Mouse (Mus musculus) heart, adult 2 months (tissue): Measurements from ENCODE around the gene Bub1b. TPM values are rescaled to one million over a fixed set of nuclear protein-coding genes. Genes with fewer than 3 reads are reported as not detected.

ENCODE experiments used
- DNase-seq, 2 experiments: peaks; one replicate each; pipeline ENCODE4 v3.0.0; 2021
- H3K27ac ChIP-seq: fragments of 200-600 bp; 2 replicates; pipeline ENCODE4 v1.8.1; 2022
- H3K27me3 ChIP-seq: fragments of 200-500 bp; 2 replicates; pipeline ENCODE4 v1.6.1; 2012; ENCODE audit warnings: mild to moderate bottlenecking, low read length, inconsistent platforms, mixed read lengths; ENCODE audit not compliant: control insufficient read depth, insufficient read depth
- H3K36me3 ChIP-seq: fragments of 200-500 bp; 2 replicates; pipeline ENCODE4 v1.6.1; 2012; ENCODE audit warnings: low read length, inconsistent platforms; ENCODE audit not compliant: control insufficient read depth, insufficient read depth
- H3K4me1 ChIP-seq: fragments of 200-500 bp; 2 replicates; pipeline ENCODE4 v1.6.1; 2011; ENCODE audit warnings: low read length; ENCODE audit not compliant: control insufficient read depth, insufficient read depth
- H3K4me3 ChIP-seq: fragments of 200-600 bp; 2 replicates; pipeline ENCODE4 v1.8.1; 2022
- H3K79me2 ChIP-seq: fragments of 200-500 bp; replicated peaks from 2 replicates; pipeline ENCODE4 v1.6.1; 2012; ENCODE audit warnings: mild to moderate bottlenecking, inconsistent platforms, low read length, moderate library complexity, mixed read lengths; ENCODE audit not compliant: control insufficient read depth, insufficient read depth
- H3K9ac ChIP-seq: fragments of 200-500 bp; 2 replicates; pipeline ENCODE4 v1.6.1; 2012; ENCODE audit warnings: low read depth, mild to moderate bottlenecking, control low read depth, inconsistent platforms, low read length, mixed read lengths
- CTCF ChIP-seq: fragments of 200-600 bp; IDR thresholded peaks from 2 replicates; pipeline ENCODE4 v1.8.1; 2022; ENCODE audit warnings: antibody characterized with exemption, mild to moderate bottlenecking, moderate library complexity
- EP300 ChIP-seq: fragments of 200-500 bp; IDR thresholded peaks from 2 replicates; pipeline ENCODE4 v1.6.1; 2011; ENCODE audit warnings: low read depth, low read length, control low read depth; ENCODE audit not compliant: insufficient read depth
- POLR2A ChIP-seq: fragments of 200-500 bp; IDR thresholded peaks from 2 replicates; pipeline ENCODE4 v1.6.1; 2011; ENCODE audit warnings: mild to moderate bottlenecking, low read depth, low read length, control low read depth; ENCODE audit not compliant: insufficient read depth
- WGBS: fragments of 180-500 bp; shearing (Covaris S2); methylation state at CpG from one replicate; pipeline ENCODE4 v1.1.7; 2018; 5-methylcytosine and 5-hydroxymethylcytosine counted together
- intact Hi-C: fragments of 180-260 bp; cut with DNase I; formaldehyde crosslinking; loops from one replicate; pipeline ENCODE4 v1.15.1; 2025
- long read RNA-seq: library from polyadenylated mRNA; stranded (forward); transcript quantifications from one replicate; pipeline ENCODE4 v2.0.0, GENCODE M21; 2021
- polyA plus RNA-seq: library from polyadenylated mRNA; depleted of rRNA; stranded (reverse); fragments of >200 nt; gene quantifications from 2 replicates; pipeline ENCODE4 v1.2.3, GENCODE M21; 2012; rRNA removed
- total RNA-seq, 2 experiments: library from RNA; stranded (reverse); gene quantifications; 2 replicates each; pipeline ENCODE4 v1.2.3; 2021

Bub1b gene
- 1 to 10 TPM in 1 of 2 experiments, under 1 TPM in 1; 0.65 to 1.8 TPM for total RNA-seq
- 0.25 and 1.1 TPM in 2 replicates for polyA plus RNA-seq
- long read RNA-seq, partial matches to known transcripts: 0 of 1 reads
- long read RNA-seq, other reads (novel, unspliced or antisense): 1 of 1 reads

DNA sequence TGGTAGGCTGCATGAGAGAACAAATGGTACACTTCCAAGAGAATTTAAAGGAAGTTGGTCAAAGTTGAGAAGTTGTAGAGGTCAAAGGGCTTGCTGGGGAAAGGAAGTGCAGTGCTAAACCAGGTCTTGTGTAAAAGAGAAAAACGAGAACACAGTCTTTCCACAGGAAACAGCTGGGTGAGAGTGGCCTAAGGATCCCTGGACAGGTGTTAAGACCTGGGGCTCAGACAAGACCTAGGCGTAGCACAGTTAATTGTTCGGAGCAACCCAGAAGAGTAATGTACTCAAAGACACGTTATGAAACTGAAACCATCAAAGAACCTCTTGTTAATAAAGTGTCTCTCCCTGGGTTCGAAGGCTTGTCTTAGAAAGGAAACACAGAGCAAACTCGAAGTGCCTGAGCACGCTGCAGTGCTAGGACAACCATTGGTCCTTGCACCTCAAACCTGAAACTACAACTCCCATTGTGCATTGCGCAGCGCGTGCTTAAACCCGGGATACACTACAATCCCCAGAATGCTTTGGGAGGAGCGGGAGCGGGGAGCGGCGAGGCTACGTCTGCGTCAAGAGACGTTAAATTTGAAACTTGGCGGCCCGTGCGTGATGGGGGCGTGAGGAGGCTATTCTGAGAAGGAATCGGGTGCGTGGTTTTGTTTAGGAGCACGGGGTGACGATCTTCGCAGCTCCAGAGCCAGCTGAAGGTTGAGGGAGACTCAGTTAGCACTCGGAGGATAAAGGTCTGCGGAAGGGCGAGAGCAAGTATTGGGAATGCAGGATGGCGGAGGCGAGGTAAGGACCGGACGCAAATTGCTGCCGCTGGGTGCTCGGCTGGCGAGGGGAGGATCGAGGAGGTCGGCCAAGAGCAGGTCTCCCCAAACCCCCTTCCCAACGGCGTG lies at the start of gene Bub1b:
TSS of gene Bub1b (plus strand) at position 539 of the 896 bp plus-strand sequence.
- peak within 1 kb of the TSS; percentile 63 for H3K9ac ChIP-seq
- no peak within 1 kb of the TSS for H3K27ac ChIP-seq
- intact Hi-C loops: loop anchor here (1.0 kb wide), 1 partner anchor 47 kb away; no protein-coding TSS in a partner anchor
- TF ChIP-seq EP300 (peak; percentile 58; the same call in 1 of the 2 replicates), POLR2A (no peak), CTCF (no peak)
- no peaks in the 10 kb centered on the region for H3K36me3 ChIP-seq
- peak; percentile 90 to 91 for DNase-seq
- 5% methylated on average over 41 of the region's 41 CpGs for WGBS
- H3K4me1 ChIP-seq: peaks cover 3% of the 10 kb centered on the region; the same call in 1 of the 2 replicates
- H3K27me3 ChIP-seq: no peaks in the 10 kb centered on the region
- H3K4me3 ChIP-seq: peak within 1 kb of the TSS; percentile 47
- no peaks in the 10 kb centered on the region for H3K79me2 ChIP-seq

DNA sequence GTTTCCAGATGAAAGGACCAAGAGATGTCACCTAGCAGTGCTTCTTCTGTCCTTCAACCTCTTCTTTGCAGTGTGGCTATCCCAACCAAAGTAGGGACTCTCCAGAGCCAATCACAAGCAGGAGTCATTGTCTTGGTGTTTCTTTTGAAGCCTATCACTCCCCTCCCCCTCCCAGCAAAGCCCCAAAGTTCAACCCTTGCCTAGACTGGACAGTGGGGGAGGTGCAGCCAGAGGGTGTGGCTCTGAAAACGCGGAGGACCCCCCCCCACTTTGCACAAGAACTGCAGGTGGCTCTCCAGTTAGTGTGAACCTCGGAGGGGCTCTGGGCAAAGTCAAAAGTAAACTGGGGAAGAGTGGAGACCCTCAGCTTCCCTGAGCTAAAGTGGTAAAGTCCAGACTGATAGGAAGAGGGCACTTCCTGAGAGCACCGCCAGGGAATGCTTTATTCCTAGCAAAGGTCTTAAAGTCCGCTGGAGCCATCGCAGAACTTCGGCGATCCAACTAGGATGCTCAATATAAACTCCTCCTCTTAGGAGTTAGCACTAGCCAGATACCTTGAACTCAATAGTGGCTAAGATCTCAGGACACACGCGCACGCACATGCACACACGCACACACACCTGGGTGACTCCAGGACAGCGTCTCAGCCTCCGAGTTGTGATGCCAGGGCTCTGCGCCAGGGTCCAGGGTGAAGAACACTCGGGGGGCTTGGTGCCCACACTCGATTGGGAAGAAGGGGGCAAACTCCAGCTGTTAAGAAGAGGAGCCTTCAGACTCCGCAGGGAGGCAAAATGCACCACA lies 49.4 kb upstream of the Bub1b start:
- Histone ChIP-seq H3K79me2 (no peaks in the 10 kb centered on the region), H3K4me1 (peaks cover 35% of the 10 kb centered on the region), H3K27ac (peak overlapping the region; percentile 93), H3K27me3 (no peaks in the 10 kb centered on the region), H3K36me3 (peaks cover 9% of the 10 kb centered on the region), H3K4me3 (peak overlapping the region; percentile 83), H3K9ac (peak overlapping the region; percentile 90)
- intact Hi-C loops: loop anchor here (2.0 kb wide), 1 partner anchor 16 kb away; no protein-coding TSS in a partner anchor
- DNase-seq: no peak
- TF ChIP-seq CTCF: peak; percentile 49
- TF ChIP-seq EP300: no peak
- no peak for TF ChIP-seq POLR2A
- WGBS: under 1% methylated on average over 18 of the region's 18 CpGs

DNA sequence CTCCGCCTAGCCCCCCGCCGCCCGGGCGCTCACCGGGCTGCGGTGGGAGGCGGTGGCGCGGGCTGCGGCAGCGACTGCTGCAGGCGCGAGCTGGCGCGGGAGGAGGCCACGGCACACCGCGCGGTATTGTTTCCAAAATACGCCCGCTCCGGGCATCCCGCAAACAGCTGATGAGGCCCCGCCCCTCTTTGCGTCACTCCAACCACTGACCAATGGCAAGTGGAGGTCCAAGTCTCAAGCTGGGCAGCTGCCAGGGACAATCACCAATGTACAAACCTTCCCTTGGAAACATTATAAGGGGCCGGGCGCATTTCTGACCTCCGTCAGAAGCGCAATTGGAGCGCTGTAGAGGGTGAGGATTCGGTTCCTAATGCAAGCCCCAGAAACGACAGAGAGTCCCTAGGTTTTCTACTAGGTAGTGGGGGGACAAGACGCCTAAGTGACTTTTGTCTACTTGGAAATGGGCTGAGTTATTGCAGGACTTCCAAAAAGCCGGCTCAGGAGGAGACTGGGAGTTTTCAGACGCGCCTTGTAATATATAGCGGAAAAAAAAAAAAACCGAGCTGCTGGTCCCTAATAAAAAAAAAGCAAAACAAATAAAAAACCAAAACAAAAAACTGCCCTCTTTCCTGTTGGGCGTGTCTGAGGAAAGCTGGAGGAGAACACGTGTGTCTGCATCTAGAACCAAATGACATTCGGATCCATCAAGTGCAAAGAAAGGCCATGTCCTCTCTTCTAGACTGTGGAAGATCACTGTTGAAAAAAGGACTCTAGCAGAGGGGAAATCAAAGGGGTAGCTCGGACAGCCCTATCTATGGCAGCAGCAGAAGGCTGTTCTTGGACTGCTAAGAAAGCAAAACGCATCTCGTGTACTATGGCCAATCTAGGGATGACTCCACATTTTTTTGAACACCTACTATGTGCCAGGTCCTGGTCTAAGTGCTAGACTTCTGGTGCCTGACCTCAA lies 48.2 kb upstream of the Bub1b start, which contains the start of gene Bmf:
TSS of gene Bmf (minus strand) at position 181 of the 967 bp plus-strand sequence.
- no peaks in the 10 kb centered on the region for H3K79me2 ChIP-seq
- peaks cover 31% of the 10 kb centered on the region for H3K4me1 ChIP-seq
- peaks cover 9% of the 10 kb centered on the region for H3K36me3 ChIP-seq
- H3K27ac ChIP-seq: peak within 1 kb of the TSS; percentile 93
- no peak for TF ChIP-seq CTCF
- peak; percentile 65 for TF ChIP-seq EP300
- TF ChIP-seq POLR2A: peak; percentile 66
- peak within 1 kb of the TSS; percentile 90 for H3K9ac ChIP-seq
- DNase-seq: peak; percentile 99
- intact Hi-C loops: loop anchor here (2.0 kb wide), 1 partner anchor 17 kb away; no protein-coding TSS in a partner anchor
- 1% methylated on average over 45 of the region's 45 CpGs for WGBS
- H3K27me3 ChIP-seq: no peaks in the 10 kb centered on the region
- peak within 1 kb of the TSS; percentile 83 for H3K4me3 ChIP-seq

DNA sequence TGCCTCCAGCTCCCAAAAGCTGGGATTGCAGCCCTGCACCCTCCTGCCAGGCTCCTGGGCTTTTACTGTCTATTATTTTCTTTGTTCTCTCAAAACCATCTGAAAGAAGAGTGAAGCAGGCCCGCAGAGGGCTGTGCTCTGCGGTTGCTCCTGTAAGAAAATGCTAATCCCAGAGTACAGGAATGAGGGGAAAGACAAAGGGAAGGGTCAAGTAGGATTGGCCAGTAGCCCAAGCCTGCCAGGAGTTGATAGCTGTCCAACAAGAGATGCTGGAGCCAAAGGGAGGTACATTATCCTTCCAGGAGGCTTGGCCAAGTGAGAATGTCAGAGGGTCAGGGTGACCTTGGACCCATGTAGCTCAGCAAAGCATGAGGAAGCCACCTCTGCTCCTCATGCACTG lies 46.4 kb upstream of the Bub1b start:
- no peak for DNase-seq
- Histone ChIP-seq H3K27ac (no peak overlapping the region), H3K27me3 (no peaks in the 10 kb centered on the region), H3K36me3 (no peaks in the 10 kb centered on the region; the same call in 1 of the 2 replicates), H3K79me2 (no peaks in the 10 kb centered on the region), H3K9ac (no peak overlapping the region), H3K4me1 (peaks cover 17% of the 10 kb centered on the region), H3K4me3 (no peak overlapping the region)
- TF ChIP-seq EP300 (no peak), POLR2A (no peak), CTCF (no peak)
- WGBS: 69% methylated on average over 2 of the region's 2 CpGs
- intact Hi-C loops: loop anchor here (1.0 kb wide), 1 partner anchor 46 kb away; no protein-coding TSS in a partner anchor
